Mouse (Mus musculus) left cerebral cortex, adult 2 months (tissue): ENCODE measurements at regions not wholly inside any gene's neighbourhood (a gene's known extent, or its start where the extent isn't known, plus 50 kb on each side); places are given as distances from the start of the nearest gene placed in this dataset.

Source experiments
- DNase-seq, 2 experiments: peaks; one replicate each; pipeline ENCODE4 v3.0.0; 2021 to 2022; ENCODE audit warnings: low spot score in 2 of 2, mixed read lengths in 1 of 2; ENCODE audit errors: extremely low spot score in 1 of 2
- H3K27ac ChIP-seq: fragments of 200-600 bp; 2 replicates; pipeline ENCODE4 v1.8.1; 2022
- H3K4me3 ChIP-seq: fragments of 200-600 bp; 2 replicates; pipeline ENCODE4 v1.8.1; 2022
- CTCF ChIP-seq: fragments of 200-600 bp; IDR thresholded peaks from 2 replicates; pipeline ENCODE4 v1.8.1; 2022; ENCODE audit warnings: antibody characterized with exemption, mild to moderate bottlenecking, moderate library complexity
- intact Hi-C: fragments of 180-260 bp; cut with DNase I; formaldehyde crosslinking; loops from one replicate; pipeline ENCODE4 v1.15.1; 2025

- Histone ChIP-seq H3K4me3 (no peak overlapping the region), H3K27ac (no peak overlapping the region)
- TF ChIP-seq CTCF = no peak
- no peak for DNase-seq
- intact Hi-C loops = no loop called here
Observed at GRCm38 (mm10) chr14:72942571-72942970, 106.3 kb downstream of the Cysltr2 start.

GRCm38 (mm10) chr14:72939067-72939393, 109.9 kb downstream of the Cysltr2 start:
- no peak overlapping the region for H3K27ac ChIP-seq
- intact Hi-C loops = no loop called here
- DNase-seq = no peak
- TF ChIP-seq CTCF = no peak
- no peak overlapping the region for H3K4me3 ChIP-seq

- no peak overlapping the region for H3K4me3 ChIP-seq
- no peak for DNase-seq
- intact Hi-C loops = no loop called here
- no peak overlapping the region for H3K27ac ChIP-seq
- TF ChIP-seq CTCF = no peak
Observed at GRCm38 (mm10) chr14:72938382-72939066, 110.4 kb downstream of the Cysltr2 start.

GRCm38 (mm10) chr14:72933598-72933997, 115.3 kb downstream of the Cysltr2 start:
- DNase-seq = no peak
- Histone ChIP-seq H3K27ac (no peak overlapping the region), H3K4me3 (no peak overlapping the region)
- intact Hi-C loops = no loop called here
- TF ChIP-seq CTCF = no peak

- intact Hi-C loops = no loop called here
- DNase-seq = no peak
- no peak overlapping the region for H3K4me3 ChIP-seq
- no peak for TF ChIP-seq CTCF
- no peak overlapping the region for H3K27ac ChIP-seq
Observed at GRCm38 (mm10) chr14:72932296-72932695, 116.6 kb downstream of the Cysltr2 start.

GRCm38 (mm10) chr14:72901171-72901926, 147.6 kb downstream of the Cysltr2 start:
- no peak for TF ChIP-seq CTCF
- H3K27ac ChIP-seq = no peak overlapping the region
- intact Hi-C loops = no loop called here
- no peak for DNase-seq
- no peak overlapping the region for H3K4me3 ChIP-seq

- no peak for DNase-seq
- no peak overlapping the region for H3K27ac ChIP-seq
- no peak overlapping the region for H3K4me3 ChIP-seq
- intact Hi-C loops = no loop called here
- TF ChIP-seq CTCF = no peak
Observed at GRCm38 (mm10) chr14:72899630-72900029, 149.3 kb downstream of the Cysltr2 start.

- no peak overlapping the region for H3K4me3 ChIP-seq
- DNase-seq = no peak
- intact Hi-C loops = no loop called here
- no peak for TF ChIP-seq CTCF
- H3K27ac ChIP-seq = no peak overlapping the region
Observed at GRCm38 (mm10) chr14:72892316-72892715, 156.6 kb downstream of the Cysltr2 start.

- intact Hi-C loops = loop anchor here (5.0 kb wide), 2 partner anchors 52 to 72 kb away; no protein-coding TSS in a partner anchor
- Histone ChIP-seq H3K4me3 (no peak overlapping the region), H3K27ac (no peak overlapping the region)
- no peak for DNase-seq
- no peak for TF ChIP-seq CTCF
Observed at GRCm38 (mm10) chr14:72889663-72890062, 159.3 kb downstream of the Cysltr2 start.

- no peak for DNase-seq
- H3K4me3 ChIP-seq = no peak overlapping the region
- no peak for TF ChIP-seq CTCF
Observed at GRCm38 (mm10) chr14:72887470-72888071, 161.3 kb downstream of the Cysltr2 start.

GRCm38 (mm10) chr14:72886935-72887369, 162.0 kb downstream of the Cysltr2 start:
- no peak overlapping the region for H3K27ac ChIP-seq
- TF ChIP-seq CTCF = no peak
- H3K4me3 ChIP-seq = no peak overlapping the region
- intact Hi-C loops = loop anchor here (5.0 kb wide), 2 partner anchors 50 to 70 kb away; no protein-coding TSS in a partner anchor
- DNase-seq = no peak

More at GRCm38 (mm10) chr14:72887470-72888071, 161.3 kb downstream of the Cysltr2 start:
- H3K27ac ChIP-seq = no peak overlapping the region
- intact Hi-C loops = loop anchor here (5.0 kb wide), 2 partner anchors 50 to 70 kb away; no protein-coding TSS in a partner anchor

- intact Hi-C loops = loop anchor here (5.0 kb wide), 2 partner anchors 49 to 69 kb away; no protein-coding TSS in a partner anchor
- TF ChIP-seq CTCF = no peak
- Histone ChIP-seq H3K4me3 (no peak overlapping the region), H3K27ac (no peak overlapping the region)
- no peak for DNase-seq
Observed at GRCm38 (mm10) chr14:72885824-72886223, 163.1 kb downstream of the Cysltr2 start.
